Mouse (Mus musculus) mouse trophoblast stem cell (cell line): ENCODE measurements around the gene Olfr907.

Experiments
- in situ Hi-C, 2 experiments: fragments of 300-500 bp; cut with MseI, MboI; formaldehyde crosslinking; loops; 2 replicates in 1 of 2; 3 replicates in 1 of 2; pipeline ENCODE4 v1.15.1; 2025

Olfr907 gene

DNA sequence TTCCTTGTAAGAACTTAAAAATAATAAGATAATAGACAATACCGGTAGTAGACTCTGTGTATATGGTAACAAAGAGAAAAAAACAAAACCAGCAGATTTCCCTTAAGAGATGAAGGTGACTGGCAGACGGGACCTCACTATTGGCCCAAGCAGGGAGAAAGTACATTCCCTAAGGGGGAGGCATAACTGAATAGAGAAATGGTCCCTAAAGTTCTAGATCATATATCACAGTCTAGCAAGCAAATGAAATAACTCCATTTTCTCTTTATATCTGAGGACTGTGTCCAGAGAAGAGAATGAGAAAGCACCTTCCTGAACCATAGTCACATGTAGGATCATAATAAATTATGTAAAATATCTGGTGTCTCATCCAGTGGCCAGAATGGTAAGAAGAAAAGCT lies at the start of gene Olfr907:
Olfr907 (plus strand) TSS at position 301 of the 400 bp plus-strand sequence.
- in situ Hi-C loops: no loop called here

GRCm38 (mm10) chr9:38447352-38447751 lies 48.2 kb upstream of the Olfr907 start, which contains the start of gene Olfr902:
TSS of gene Olfr902 (plus strand) at chr9:38447652.
- in situ Hi-C loops: no loop called here

DNA sequence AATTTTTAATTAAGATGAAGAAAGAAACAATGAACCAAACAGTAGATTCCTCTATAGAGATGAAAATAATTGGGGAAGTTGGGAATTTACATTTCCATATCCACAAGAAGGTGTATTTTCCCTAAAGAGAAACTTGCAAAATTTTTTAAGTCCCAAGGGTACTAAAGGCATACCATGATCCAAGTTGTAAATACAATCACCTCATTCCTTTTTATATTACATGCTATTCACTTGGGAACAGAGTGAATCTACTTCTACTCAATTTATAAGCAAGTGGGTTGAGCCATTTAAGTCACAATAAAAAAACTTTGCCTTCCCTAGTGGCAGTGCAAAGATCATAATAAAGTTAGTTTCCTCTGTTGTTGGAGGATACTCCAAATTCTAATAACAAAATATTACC lies 32.8 kb upstream of the Olfr907 start, which contains the start of gene Olfr904:
Olfr904 (plus strand) TSS at position 301 of the 400 bp plus-strand sequence.
- in situ Hi-C loops: no loop called here

GRCm38 (mm10) chr9:38470807-38471206 lies 24.8 kb upstream of the Olfr907 start, which contains the start of gene Olfr905:
TSS of gene Olfr905 (plus strand) at chr9:38471107.
- in situ Hi-C loops: no loop called here

DNA sequence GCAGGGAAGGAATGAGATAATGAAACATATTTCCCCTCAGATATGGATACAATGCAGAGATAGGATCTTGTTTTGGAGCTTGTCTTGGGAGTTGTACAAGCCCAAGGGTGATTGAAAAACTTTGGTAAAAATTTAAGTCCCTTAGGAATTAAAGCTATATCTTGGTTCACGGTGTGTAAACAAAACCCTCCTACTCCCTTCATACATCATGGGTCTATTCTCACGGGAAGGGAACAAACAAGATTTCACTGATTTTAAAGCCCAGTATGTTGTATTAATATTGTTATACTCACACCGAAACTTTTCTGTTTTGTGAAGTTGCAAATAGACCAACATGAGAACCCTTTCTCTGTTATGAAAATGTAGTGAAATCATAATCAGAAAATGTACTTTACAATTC lies 8.8 kb upstream of the Olfr907 start, which contains the start of gene Olfr906:
Olfr906 (plus strand) TSS at position 301 of the 400 bp plus-strand sequence.
- in situ Hi-C loops: no loop called here

- in situ Hi-C loops: no loop called here
These were observed 16.8 kb downstream of the Olfr907 start for GRCm38 (mm10) chr9:38512353-38512752.

- in situ Hi-C loops: no loop called here
These were observed 25.7 kb downstream of the Olfr907 start, which contains the start of gene Olfr911-ps1 for GRCm38 (mm10) chr9:38521280-38521679. TSS of gene Olfr911-ps1 (plus strand) at chr9:38521580.

- in situ Hi-C loops: no loop called here
These were observed 41.9 kb downstream of the Olfr907 start, which contains the start of gene Olfr910 for GRCm38 (mm10) chr9:38537549-38537948. TSS of gene Olfr910 (plus strand) at chr9:38537849.
